Mouse (Mus musculus): ENCODE measurements at regions not wholly inside any gene's neighbourhood (a gene's known extent, or its start where the extent isn't known, plus 50 kb on each side); places are given as distances from the start of the nearest gene placed in this dataset.
A peak's percentile ranks its signal among the peaks of the same experiment; 100 is the strongest.

- DNase-seq (ENCODE audit: low read depth) = peak; percentile 59
- TF ChIP-seq POLR2A (IDR thresholded peaks at IDR 0.05; ENCODE audit: borderline replicate concordance, extremely low read depth, insufficient read depth, insufficient read length, poor library complexity, severe bottlenecking) = no peak
- no peak for TF ChIP-seq CTCF (IDR thresholded peaks at IDR 0.05; ENCODE audit: borderline replicate concordance, extremely low read depth, insufficient read depth, insufficient read length)
Measured at GRCm38 (mm10) chr8:78018430-78019180, 194.5 kb upstream of the Ttc29 start.

- TF ChIP-seq CTCF (IDR thresholded peaks at IDR 0.05; ENCODE audit: borderline replicate concordance, extremely low read depth, insufficient read depth, insufficient read length) (no peak), POLR2A (IDR thresholded peaks at IDR 0.05; ENCODE audit: borderline replicate concordance, extremely low read depth, insufficient read depth, insufficient read length, poor library complexity, severe bottlenecking) (no peak)
- DNase-seq (ENCODE audit: low read depth) = peak; percentile 29
Measured at GRCm38 (mm10) chr8:78021473-78021872, 191.6 kb upstream of the Ttc29 start.

GRCm38 (mm10) chr8:78022986-78023385 is 190.1 kb upstream of the Ttc29 start:
- TF ChIP-seq CTCF (IDR thresholded peaks at IDR 0.05; ENCODE audit: borderline replicate concordance, extremely low read depth, insufficient read depth, insufficient read length) (no peak), POLR2A (IDR thresholded peaks at IDR 0.05; ENCODE audit: borderline replicate concordance, extremely low read depth, insufficient read depth, insufficient read length, poor library complexity, severe bottlenecking) (no peak)
- DNase-seq (ENCODE audit: low read depth) = no peak

- TF ChIP-seq CTCF (IDR thresholded peaks at IDR 0.05; ENCODE audit: borderline replicate concordance, extremely low read depth, insufficient read depth, insufficient read length) (no peak), POLR2A (IDR thresholded peaks at IDR 0.05; ENCODE audit: borderline replicate concordance, extremely low read depth, insufficient read depth, insufficient read length, poor library complexity, severe bottlenecking) (no peak)
- DNase-seq (ENCODE audit: low read depth) = peak; percentile 73
Measured at GRCm38 (mm10) chr8:78023467-78023866, 189.6 kb upstream of the Ttc29 start.

GRCm38 (mm10) chr8:78023936-78024335 is 189.2 kb upstream of the Ttc29 start:
- DNase-seq (ENCODE audit: low read depth) = no peak
- TF ChIP-seq CTCF (IDR thresholded peaks at IDR 0.05; ENCODE audit: borderline replicate concordance, extremely low read depth, insufficient read depth, insufficient read length) (no peak), POLR2A (IDR thresholded peaks at IDR 0.05; ENCODE audit: borderline replicate concordance, extremely low read depth, insufficient read depth, insufficient read length, poor library complexity, severe bottlenecking) (no peak)

GRCm38 (mm10) chr8:78024964-78025363 is 188.1 kb upstream of the Ttc29 start:
- no peak for DNase-seq (ENCODE audit: low read depth)
- TF ChIP-seq CTCF (IDR thresholded peaks at IDR 0.05; ENCODE audit: borderline replicate concordance, extremely low read depth, insufficient read depth, insufficient read length) (no peak), POLR2A (IDR thresholded peaks at IDR 0.05; ENCODE audit: borderline replicate concordance, extremely low read depth, insufficient read depth, insufficient read length, poor library complexity, severe bottlenecking) (no peak)

GRCm38 (mm10) chr8:78027371-78027770 is 185.7 kb upstream of the Ttc29 start:
- no peak for DNase-seq (ENCODE audit: low read depth)
- TF ChIP-seq CTCF (IDR thresholded peaks at IDR 0.05; ENCODE audit: borderline replicate concordance, extremely low read depth, insufficient read depth, insufficient read length) (no peak), POLR2A (IDR thresholded peaks at IDR 0.05; ENCODE audit: borderline replicate concordance, extremely low read depth, insufficient read depth, insufficient read length, poor library complexity, severe bottlenecking) (no peak)

GRCm38 (mm10) chr8:78028928-78029327 is 184.2 kb upstream of the Ttc29 start:
- TF ChIP-seq POLR2A (IDR thresholded peaks at IDR 0.05; ENCODE audit: borderline replicate concordance, extremely low read depth, insufficient read depth, insufficient read length, poor library complexity, severe bottlenecking) = no peak
- no peak for DNase-seq (ENCODE audit: low read depth)

GRCm38 (mm10) chr8:78031811-78032210 is 181.3 kb upstream of the Ttc29 start:
- TF ChIP-seq POLR2A (IDR thresholded peaks at IDR 0.05; ENCODE audit: borderline replicate concordance, extremely low read depth, insufficient read depth, insufficient read length, poor library complexity, severe bottlenecking) (no peak), CTCF (IDR thresholded peaks at IDR 0.05; ENCODE audit: borderline replicate concordance, extremely low read depth, insufficient read depth, insufficient read length) (no peak)
- peak; percentile 65 for DNase-seq (ENCODE audit: low read depth)

GRCm38 (mm10) chr8:78034687-78035086 is 178.4 kb upstream of the Ttc29 start:
- TF ChIP-seq CTCF (IDR thresholded peaks at IDR 0.05; ENCODE audit: borderline replicate concordance, extremely low read depth, insufficient read depth, insufficient read length) = no peak
- no peak for TF ChIP-seq POLR2A (IDR thresholded peaks at IDR 0.05; ENCODE audit: borderline replicate concordance, extremely low read depth, insufficient read depth, insufficient read length, poor library complexity, severe bottlenecking)
- DNase-seq (ENCODE audit: low read depth) = no peak

GRCm38 (mm10) chr8:78037218-78037617 is 175.9 kb upstream of the Ttc29 start:
- no peak for TF ChIP-seq CTCF (IDR thresholded peaks at IDR 0.05; ENCODE audit: borderline replicate concordance, extremely low read depth, insufficient read depth, insufficient read length)
- TF ChIP-seq POLR2A (IDR thresholded peaks at IDR 0.05; ENCODE audit: borderline replicate concordance, extremely low read depth, insufficient read depth, insufficient read length, poor library complexity, severe bottlenecking) = no peak
- DNase-seq (ENCODE audit: low read depth) = peak; percentile 12

GRCm38 (mm10) chr8:78046691-78047090 is 166.4 kb upstream of the Ttc29 start:
- DNase-seq (ENCODE audit: low read depth) = no peak
- TF ChIP-seq CTCF (IDR thresholded peaks at IDR 0.05; ENCODE audit: borderline replicate concordance, extremely low read depth, insufficient read depth, insufficient read length) = no peak
- no peak for TF ChIP-seq POLR2A (IDR thresholded peaks at IDR 0.05; ENCODE audit: borderline replicate concordance, extremely low read depth, insufficient read depth, insufficient read length, poor library complexity, severe bottlenecking)

Data from brain, embryonic 14.5 days (tissue).